Mouse (Mus musculus): ENCODE results near the gene Gm14412. TPM values are rescaled to one million over a fixed set of nuclear protein-coding genes. Genes with fewer than 3 reads are reported as not detected.
"Not testable (repeated sequence)": the region's sequence is repeated elsewhere in the genome, so short reads cannot be mapped to it uniquely, and the experiment has no call there.

Gm14412 gene
- polyA plus RNA-seq, 1 experiment from 2014 or later, result 0.79 TPM

GRCm38 (mm10) chr2:177277754-177278153, 46.4 kb downstream of the Gm14412 start:
- ATAC-seq (replicated peaks; ENCODE audit: insufficient number of reproducible peaks, low FRiP score, low TSS enrichment, low read depth); H3K4me3 ChIP-seq (ENCODE audit: low read depth, low read length); H3K4me1 ChIP-seq (ENCODE audit: control insufficient read depth, insufficient read depth, low read length); H3K4me2 ChIP-seq (ENCODE audit: low read depth, low read length); H3K9ac ChIP-seq (replicated peaks; ENCODE audit: low read length); H3K27me3 ChIP-seq (ENCODE audit: control insufficient read depth, insufficient read depth, low read length); H3K36me3 ChIP-seq (replicated peaks; ENCODE audit: control insufficient read depth, insufficient read depth, low read depth, low read length); H3K9me3 ChIP-seq (replicated peaks; ENCODE audit: control insufficient read depth, low read length); H3K27ac ChIP-seq (replicated peaks; ENCODE audit: low read depth, low read length); DNase-seq (ENCODE audit: low spot score): not testable (repeated sequence)
- WGBS, result 87% methylated on average over 1 of the region's 2 CpGs

GRCm38 (mm10) chr2:177272237-177272636, 51.9 kb downstream of the Gm14412 start:
- H3K9ac ChIP-seq (replicated peaks; ENCODE audit: low read length); H3K27ac ChIP-seq (replicated peaks; ENCODE audit: low read depth, low read length); H3K4me1 ChIP-seq (ENCODE audit: control insufficient read depth, insufficient read depth, low read length); DNase-seq (ENCODE audit: low spot score); ATAC-seq (replicated peaks; ENCODE audit: insufficient number of reproducible peaks, low FRiP score, low TSS enrichment, low read depth); H3K36me3 ChIP-seq (replicated peaks; ENCODE audit: control insufficient read depth, insufficient read depth, low read depth, low read length); H3K9me3 ChIP-seq (replicated peaks; ENCODE audit: control insufficient read depth, low read length); H3K27me3 ChIP-seq (ENCODE audit: control insufficient read depth, insufficient read depth, low read length); H3K4me2 ChIP-seq (ENCODE audit: low read depth, low read length); H3K4me3 ChIP-seq (ENCODE audit: low read depth, low read length): not testable (repeated sequence)
- 89% methylated on average over 2 of the region's 2 CpGs for WGBS

- not testable (repeated sequence) for DNase-seq (ENCODE audit: low spot score)
- WGBS, result no CpG with 5 or more reads among the region's 2 CpGs
These were observed 57.2 kb downstream of the Gm14412 start, which contains the start of gene Gm14409 for GRCm38 (mm10) chr2:177266936-177267335. Gm14409 (minus strand) TSS chr2:177267036.

More at GRCm38 (mm10) chr2:177266936-177267335, 57.2 kb downstream of the Gm14412 start, which contains the start of gene Gm14409:
- not testable (repeated sequence) for H3K9me3 ChIP-seq (replicated peaks; ENCODE audit: control insufficient read depth, low read length); H3K36me3 ChIP-seq (replicated peaks; ENCODE audit: control insufficient read depth, insufficient read depth, low read depth, low read length); H3K4me3 ChIP-seq (ENCODE audit: low read depth, low read length); H3K4me1 ChIP-seq (ENCODE audit: control insufficient read depth, insufficient read depth, low read length); H3K27ac ChIP-seq (replicated peaks; ENCODE audit: low read depth, low read length); H3K4me2 ChIP-seq (ENCODE audit: low read depth, low read length); ATAC-seq (replicated peaks; ENCODE audit: insufficient number of reproducible peaks, low FRiP score, low TSS enrichment, low read depth); H3K9ac ChIP-seq (replicated peaks; ENCODE audit: low read length); H3K27me3 ChIP-seq (ENCODE audit: control insufficient read depth, insufficient read depth, low read length)

Other genes with a start within 250 kb of the Gm14412 start
- not detected in 2 replicates for gene Gm14401, start 250.0 kb downstream of the Gm14412 start, polyA plus RNA-seq (2014; fragmentation: Nextera tagmentation; extraction: Ambion mirVana)
- 34.7 and 35.9 TPM in 2 replicates for gene Gm14410, start 117.9 kb downstream of the Gm14412 start, polyA plus RNA-seq (2014; fragmentation: Nextera tagmentation; extraction: Ambion mirVana)
- gene Gm14409, start 57.3 kb downstream of the Gm14412 start, polyA plus RNA-seq (2014; fragmentation: Nextera tagmentation; extraction: Ambion mirVana), result not detected in 2 replicates
- 14.4 and 14.7 TPM in 2 replicates for gene Gm14418, start 74.0 kb upstream of the Gm14412 start, polyA plus RNA-seq (2014; fragmentation: Nextera tagmentation; extraction: Ambion mirVana)
- 14.3 and 17.5 TPM in 2 replicates for gene Zfp970, start 140.4 kb upstream of the Gm14412 start, polyA plus RNA-seq (2014; fragmentation: Nextera tagmentation; extraction: Ambion mirVana)
- gene Gm14403, start 173.9 kb upstream of the Gm14412 start, polyA plus RNA-seq (2014; fragmentation: Nextera tagmentation; extraction: Ambion mirVana), result 8.5 and 10.1 TPM in 2 replicates